Mouse (Mus musculus) C2C12 (cell line): ENCODE results near the gene Dnaja2. TPM values are rescaled to one million over a fixed set of nuclear protein-coding genes. Genes with fewer than 3 reads are reported as not detected.

ENCODE experiments used
- H3K27me3 ChIP-seq: one replicate; pipeline ENCODE4 v1.6.1; 2011; ENCODE audit not compliant: control insufficient read depth, insufficient read depth, insufficient read length
- H3K36me3 ChIP-seq: one replicate; pipeline ENCODE4 v1.6.1; 2011; ENCODE audit not compliant: control insufficient read depth, insufficient read depth
- H3K4me3 ChIP-seq: one replicate; pipeline ENCODE4 v1.5.1; 2011; ENCODE audit warnings: mild to moderate bottlenecking, control low read depth; ENCODE audit not compliant: poor library complexity, insufficient read depth, severe bottlenecking
- H3K79me2 ChIP-seq: one replicate; pipeline ENCODE4 v1.6.1; 2011; ENCODE audit not compliant: control insufficient read depth, insufficient read depth
- H3K79me3 ChIP-seq: one replicate; pipeline ENCODE4 v1.6.1; 2011; ENCODE audit warnings: low read depth, control low read depth
- H3ac ChIP-seq: one replicate; pipeline ENCODE3; 2011; ENCODE audit warnings: low read depth; ENCODE audit not compliant: control insufficient read depth, insufficient read length
- CEBPB ChIP-seq: IDR thresholded peaks from one replicate; pipeline ENCODE4 v1.6.1; 2011; ENCODE audit warnings: low read depth, mild to moderate bottlenecking, control low read depth, moderate library complexity
- CTCF ChIP-seq: IDR thresholded peaks from one replicate; pipeline ENCODE4 v1.5.1; 2011; ENCODE audit not compliant: control insufficient read depth, insufficient read depth, insufficient read length
- FOSL1 ChIP-seq: IDR thresholded peaks from one replicate; pipeline ENCODE4 v1.8.0; 2011; ENCODE audit warnings: mild to moderate bottlenecking, low read length; ENCODE audit not compliant: poor library complexity, insufficient read depth, severe bottlenecking
- MAX ChIP-seq: IDR thresholded peaks from one replicate; pipeline ENCODE4 v1.6.1; 2011; ENCODE audit warnings: mild to moderate bottlenecking, control low read depth
- MYOD1 ChIP-seq: IDR thresholded peaks from one replicate; pipeline ENCODE4 v1.6.1; 2011; ENCODE audit warnings: low read depth; ENCODE audit not compliant: control insufficient read depth, insufficient read length
- MYOG ChIP-seq: IDR thresholded peaks from one replicate; pipeline ENCODE4 v1.6.1; 2011; ENCODE audit not compliant: control insufficient read depth, insufficient read length; ENCODE audit errors: extremely low read depth
- USF1 ChIP-seq: IDR thresholded peaks from one replicate; pipeline ENCODE4 v1.6.1; 2011; ENCODE audit warnings: low read depth, mild to moderate bottlenecking, control low read depth, moderate library complexity
- polyA plus RNA-seq: library from polyadenylated mRNA; unstranded; fragments of >200 nt; fragmentation: generic; extraction: Trizol; gene quantifications from one replicate; pipeline ENCODE4 v1.2.1, GENCODE M21; 2012; ENCODE audit warnings: missing spikeins

The Dnaja2 gene
- polyA plus RNA-seq, 1 experiment: 104 TPM

DNA sequence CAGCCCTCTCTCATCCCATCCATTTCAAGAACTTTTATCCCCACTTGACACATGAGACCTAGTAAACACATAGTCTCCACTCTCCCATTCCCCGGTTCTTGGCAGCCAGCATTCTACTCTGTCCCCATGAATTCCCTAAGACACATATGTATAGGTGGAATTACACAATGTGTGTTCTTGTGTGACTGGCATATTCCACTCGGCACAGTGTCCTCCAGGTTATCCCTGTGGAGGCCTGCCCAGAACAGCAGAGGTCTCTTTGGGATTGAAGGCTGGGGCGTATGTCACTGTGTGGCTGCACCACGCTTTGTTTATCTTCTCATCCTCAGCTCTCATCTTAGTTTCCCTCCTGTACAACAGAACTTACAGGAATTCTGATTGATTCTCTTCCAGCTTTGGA, 34.6 kb downstream of the Dnaja2 start:
- Histone ChIP-seq H3K79me2 (no peaks in the 10 kb centered on the region), H3ac (no peak overlapping the region), H3K79me3 (no peaks in the 10 kb centered on the region), H3K4me3 (no peak overlapping the region), H3K36me3 (peaks cover 25% of the 10 kb centered on the region), H3K27me3 (no peaks in the 10 kb centered on the region)
- TF ChIP-seq CTCF: no peak
- TF ChIP-seq FOSL1: no peak
- no peak for TF ChIP-seq MAX
- no peak for TF ChIP-seq MYOD1
- TF ChIP-seq USF1: no peak
- TF ChIP-seq CEBPB: no peak
- no peak for TF ChIP-seq MYOG

GRCm38 (mm10) chr8:85517956-85518355, 37.2 kb downstream of the Dnaja2 start:
- TF ChIP-seq MYOG: no peak
- no peak for TF ChIP-seq CEBPB
- TF ChIP-seq USF1: no peak
- TF ChIP-seq CTCF: no peak
- no peak for TF ChIP-seq FOSL1
- no peak for TF ChIP-seq MAX
- no peak for TF ChIP-seq MYOD1
- no peaks in the 10 kb centered on the region for H3K79me2 ChIP-seq
- no peak overlapping the region for H3ac ChIP-seq
- H3K36me3 ChIP-seq: peaks cover 29% of the 10 kb centered on the region
- H3K79me3 ChIP-seq: no peaks in the 10 kb centered on the region
- no peak overlapping the region for H3K4me3 ChIP-seq
- H3K27me3 ChIP-seq: no peaks in the 10 kb centered on the region

GRCm38 (mm10) chr8:85517336-85517735, 37.8 kb downstream of the Dnaja2 start:
- Histone ChIP-seq H3K27me3 (no peaks in the 10 kb centered on the region), H3K36me3 (peaks cover 35% of the 10 kb centered on the region), H3ac (no peak overlapping the region), H3K79me3 (no peaks in the 10 kb centered on the region), H3K79me2 (no peaks in the 10 kb centered on the region), H3K4me3 (no peak overlapping the region)
- TF ChIP-seq MAX (no peak), MYOG (no peak), FOSL1 (no peak), CTCF (no peak), USF1 (no peak), CEBPB (no peak), MYOD1 (no peak)

DNA sequence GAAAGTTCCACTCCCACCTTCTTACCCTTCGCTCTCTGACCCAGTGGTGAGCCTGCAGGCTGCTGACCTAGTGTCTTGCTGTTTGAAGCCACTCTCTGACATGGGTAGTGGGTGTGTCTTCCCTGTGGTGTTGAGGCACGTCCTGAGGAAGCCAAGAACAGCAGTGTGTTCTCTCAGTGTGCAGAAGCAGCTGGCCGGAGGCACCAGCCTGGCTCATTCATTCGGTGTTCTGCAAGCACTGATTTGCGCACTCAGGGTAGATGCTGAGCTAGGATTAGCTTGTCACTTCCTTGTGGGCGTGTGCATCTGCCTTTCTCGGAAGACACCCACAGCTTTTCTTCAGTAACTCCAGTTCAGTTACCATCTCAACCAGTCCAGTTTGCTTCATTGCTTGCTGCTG, 39.8 kb downstream of the Dnaja2 start:
- Histone ChIP-seq H3ac (no peak overlapping the region), H3K4me3 (no peak overlapping the region), H3K27me3 (no peaks in the 10 kb centered on the region), H3K79me2 (no peaks in the 10 kb centered on the region), H3K36me3 (peaks cover 37% of the 10 kb centered on the region), H3K79me3 (no peaks in the 10 kb centered on the region)
- no peak for TF ChIP-seq MAX

DNA sequence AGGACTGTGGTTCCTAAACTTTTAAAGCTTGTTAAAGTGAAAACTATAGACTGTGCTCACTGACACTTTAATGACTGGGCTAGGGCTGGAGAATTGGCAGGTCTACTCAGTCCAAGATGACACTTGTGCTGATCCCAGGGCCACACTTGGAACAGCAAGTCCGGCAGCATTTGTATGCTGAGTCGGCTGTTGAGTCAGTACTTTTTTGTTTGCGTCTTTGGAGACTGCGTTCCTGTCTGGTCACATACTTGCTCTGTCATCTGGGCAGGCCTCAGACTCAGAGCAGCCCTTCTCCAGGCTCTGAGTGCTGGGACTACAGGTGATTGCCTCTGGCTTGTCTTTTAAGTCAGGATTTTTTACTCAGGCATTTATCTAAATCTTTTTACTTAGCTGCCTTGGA, 41.9 kb downstream of the Dnaja2 start:
- no peak overlapping the region for H3ac ChIP-seq
- H3K4me3 ChIP-seq: no peak overlapping the region
- H3K36me3 ChIP-seq: peaks cover 32% of the 10 kb centered on the region
- TF ChIP-seq MAX (no peak), CTCF (no peak), USF1 (no peak), MYOD1 (no peak), CEBPB (no peak)
- H3K27me3 ChIP-seq: no peaks in the 10 kb centered on the region
- H3K79me3 ChIP-seq: no peaks in the 10 kb centered on the region
- no peaks in the 10 kb centered on the region for H3K79me2 ChIP-seq

GRCm38 (mm10) chr8:85512234-85512633, 42.9 kb downstream of the Dnaja2 start:
- no peaks in the 10 kb centered on the region for H3K27me3 ChIP-seq
- no peak overlapping the region for H3ac ChIP-seq
- H3K79me2 ChIP-seq: no peaks in the 10 kb centered on the region
- peaks cover 32% of the 10 kb centered on the region for H3K36me3 ChIP-seq
- no peaks in the 10 kb centered on the region for H3K79me3 ChIP-seq
- TF ChIP-seq CTCF (no peak), MAX (no peak), USF1 (no peak)
- no peak overlapping the region for H3K4me3 ChIP-seq
